Mouse (Mus musculus): ENCODE measurements at regions not wholly inside any gene's neighbourhood (a gene's known extent, or its start where the extent isn't known, plus 50 kb on each side); places are given as distances from the start of the nearest gene placed in this dataset.

DNA sequence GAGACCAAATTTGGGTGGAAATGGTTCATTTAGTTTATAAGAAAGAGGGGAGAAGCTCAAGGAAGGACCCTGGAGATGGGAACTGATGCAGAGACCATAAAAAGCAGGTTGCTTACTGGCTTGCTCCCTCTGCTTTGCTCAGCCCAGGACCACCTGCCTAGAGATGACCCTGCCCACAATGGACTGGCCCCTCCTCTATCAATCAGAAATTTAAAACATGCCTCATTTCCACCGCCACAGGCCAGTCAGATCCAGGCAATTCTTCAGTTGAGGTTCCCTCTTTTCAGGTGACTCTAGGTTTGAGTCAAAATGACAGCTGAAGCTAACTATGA is 61.1 kb upstream of the Opcml start:
- H3K27me3 ChIP-seq (ENCODE audit: control insufficient read depth in 1 of 2, insufficient read depth in 2 of 2, low read length in 2 of 2), result no peaks in the 10 kb centered on the region
- no peaks in the 10 kb centered on the region for H3K36me3 ChIP-seq (ENCODE audit: control insufficient read depth in 1 of 2, insufficient read depth in 2 of 2, low read length in 2 of 2)
- H3K4me3 ChIP-seq (ENCODE audit: control insufficient read depth in 1 of 2, insufficient read depth in 1 of 2, low read depth in 2 of 2, low read length in 2 of 2), result no peak overlapping the region
- H3K4me1 ChIP-seq (ENCODE audit: control insufficient read depth in 1 of 2, insufficient read depth in 2 of 2, low read length in 2 of 2), result no peaks in the 10 kb centered on the region
- H3K79me2 ChIP-seq (ENCODE audit: control insufficient read depth, insufficient read depth, low read length, poor library complexity), result no peaks in the 10 kb centered on the region
- no peak overlapping the region for H3K27ac ChIP-seq (ENCODE audit: control insufficient read depth, low read depth, low read length)
- TF ChIP-seq ZNF384 (IDR thresholded peaks at IDR 0.05; ENCODE audit: low read depth, low read length) (no peak), USF1 (IDR thresholded peaks at IDR 0.05; ENCODE audit: low read depth, low read length) (no peak), ZC3H11A (IDR thresholded peaks at IDR 0.05; ENCODE audit: low read depth, low read length) (no peak), RCOR1 (IDR thresholded peaks at IDR 0.05; ENCODE audit: low read depth, low read length) (no peak), MAZ (IDR thresholded peaks at IDR 0.05; ENCODE audit: low read depth, low read length) (no peak), USF2 (IDR thresholded peaks at IDR 0.05; ENCODE audit: borderline replicate concordance in 1 of 2, insufficient read depth in 1 of 2, low read depth in 1 of 2, low read length in 2 of 2) (no peak), ETS1 (IDR thresholded peaks at IDR 0.05; ENCODE audit: low read depth, low read length) (no peak), NRF1 (IDR thresholded peaks at IDR 0.05; ENCODE audit: insufficient read depth, low read depth, low read length, poor library complexity, severe bottlenecking) (no peak)
- H3K9me3 ChIP-seq (replicated peaks; ENCODE audit: insufficient read depth, low read length), result no peaks in the 10 kb centered on the region
- no peak for DNase-seq (ENCODE audit: low read depth, low spot score)
- no peak overlapping the region for H3K9ac ChIP-seq (ENCODE audit: control insufficient read depth, low read depth, low read length, poor library complexity, severe bottlenecking)

GRCm38 (mm10) chr9:27739287-27739686 is 51.3 kb upstream of the Opcml start:
- Histone ChIP-seq H3K9me3 (replicated peaks; ENCODE audit: insufficient read depth, low read length) (no peaks in the 10 kb centered on the region), H3K27ac (ENCODE audit: control insufficient read depth, low read depth, low read length) (no peak overlapping the region), H3K27me3 (ENCODE audit: control insufficient read depth in 1 of 2, insufficient read depth in 2 of 2, low read length in 2 of 2) (no peaks in the 10 kb centered on the region), H3K9ac (ENCODE audit: control insufficient read depth, low read depth, low read length, poor library complexity, severe bottlenecking) (no peak overlapping the region), H3K4me1 (ENCODE audit: control insufficient read depth in 1 of 2, insufficient read depth in 2 of 2, low read length in 2 of 2) (no peaks in the 10 kb centered on the region), H3K4me3 (ENCODE audit: control insufficient read depth in 1 of 2, insufficient read depth in 1 of 2, low read depth in 2 of 2, low read length in 2 of 2) (no peak overlapping the region), H3K79me2 (ENCODE audit: control insufficient read depth, insufficient read depth, low read length, poor library complexity) (no peaks in the 10 kb centered on the region), H3K36me3 (ENCODE audit: control insufficient read depth in 1 of 2, insufficient read depth in 2 of 2, low read length in 2 of 2) (no peaks in the 10 kb centered on the region)
- DNase-seq (ENCODE audit: low read depth, low spot score), result peak; percentile 26
- peak; percentile 13; the same call in 1 of the 2 replicates for TF ChIP-seq ZC3H11A (IDR thresholded peaks at IDR 0.05; ENCODE audit: low read depth, low read length)
- no peak for TF ChIP-seq MYB (IDR thresholded peaks at IDR 0.05; ENCODE audit: low read depth, low read length)
- TF ChIP-seq EP300 (IDR thresholded peaks at IDR 0.05; ENCODE audit: low read depth in 1 of 2, low read length in 2 of 2), result no peak
- no peak for TF ChIP-seq TAL1 (IDR thresholded peaks at IDR 0.05; ENCODE audit: low read length)
- TF ChIP-seq MEF2A (IDR thresholded peaks at IDR 0.05; ENCODE audit: extremely low read depth, insufficient replicate concordance, low read depth, low read length, poor library complexity, severe bottlenecking), result no peak
- no peak for TF ChIP-seq MXI1 (IDR thresholded peaks at IDR 0.05; ENCODE audit: low read depth, low read length)
- no peak for TF ChIP-seq BHLHE40 (IDR thresholded peaks at IDR 0.05; ENCODE audit: borderline replicate concordance, low read depth, low read length)
- TF ChIP-seq ZNF384 (IDR thresholded peaks at IDR 0.05; ENCODE audit: low read depth, low read length), result no peak
- no peak for TF ChIP-seq RCOR1 (IDR thresholded peaks at IDR 0.05; ENCODE audit: low read depth, low read length)
- no peak for TF ChIP-seq JUND (IDR thresholded peaks at IDR 0.05; ENCODE audit: low read depth, low read length)
- TF ChIP-seq SIN3A (IDR thresholded peaks at IDR 0.05; ENCODE audit: low read length), result no peak
- TF ChIP-seq TCF12 (IDR thresholded peaks at IDR 0.05; ENCODE audit: low read depth, low read length), result no peak
- peak; percentile 38 for TF ChIP-seq RAD21 (IDR thresholded peaks at IDR 0.05; ENCODE audit: low read depth, low read length)
- TF ChIP-seq GABPA (IDR thresholded peaks at IDR 0.05; ENCODE audit: low read depth, low read length), result no peak
- TF ChIP-seq CTCF (IDR thresholded peaks at IDR 0.05 in 2 of 3, conservative IDR thresholded peaks at IDR 0.05 in 1 of 3; ENCODE audit: control insufficient read depth in 1 of 3, insufficient read depth in 1 of 3, low read depth in 2 of 3, low read length in 3 of 3, poor library complexity in 1 of 3, severe bottlenecking in 1 of 3), result peak in 2 of 3 experiments; percentile 38 to 47; a peak in 3 of 6 replicates
- no peak for TF ChIP-seq CHD2 (IDR thresholded peaks at IDR 0.05; ENCODE audit: low read length)
- TF ChIP-seq SMC3 (IDR thresholded peaks at IDR 0.05; ENCODE audit: low read depth, low read length), result peak; percentile 58
- no peak for TF ChIP-seq ZMIZ1 (IDR thresholded peaks at IDR 0.05; ENCODE audit: low read depth, low read length)
